Mouse (Mus musculus): ENCODE data around the gene Pigo.
"Not testable (repeated sequence)": the region's sequence is repeated elsewhere in the genome, so short reads cannot be mapped to it uniquely, and the experiment has no call there.

Pigo gene

DNA sequence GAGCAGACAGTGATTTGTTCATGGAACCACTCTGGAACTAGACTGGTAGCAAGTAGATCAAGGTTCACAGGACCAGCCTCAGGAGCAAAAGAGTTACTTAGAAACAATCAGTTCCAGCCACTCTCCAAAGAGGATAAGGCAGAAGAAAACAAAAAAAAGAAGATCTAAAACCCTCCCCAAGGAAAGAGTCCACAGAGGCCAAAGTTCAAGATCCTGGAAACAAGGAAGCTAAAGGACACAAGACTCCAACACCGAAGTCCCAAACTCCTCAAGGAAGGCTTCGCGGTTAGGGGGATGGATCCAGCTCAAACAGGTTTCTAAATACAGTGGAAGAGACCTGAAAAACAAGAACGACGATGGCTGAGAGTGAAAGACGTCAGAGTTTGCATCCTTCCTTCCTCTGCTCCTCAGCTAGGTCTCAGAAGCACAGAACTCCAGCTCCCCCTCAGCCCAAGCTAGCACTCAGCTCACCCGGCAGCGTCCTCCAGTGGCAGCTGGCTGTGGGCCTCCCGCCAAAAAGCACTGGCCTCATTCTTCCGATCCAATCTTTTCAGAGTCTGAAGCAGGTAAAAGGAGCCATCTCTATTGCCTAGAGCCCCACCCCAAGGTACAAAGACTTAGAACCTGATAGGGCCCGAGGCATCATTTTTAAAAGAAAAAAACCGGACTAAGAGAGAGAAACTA lies 22.7 kb downstream of the Pigo start:
- no peak for DNase-seq (ENCODE audit: low read depth in 2 of 2, low spot score in 2 of 2)

DNA sequence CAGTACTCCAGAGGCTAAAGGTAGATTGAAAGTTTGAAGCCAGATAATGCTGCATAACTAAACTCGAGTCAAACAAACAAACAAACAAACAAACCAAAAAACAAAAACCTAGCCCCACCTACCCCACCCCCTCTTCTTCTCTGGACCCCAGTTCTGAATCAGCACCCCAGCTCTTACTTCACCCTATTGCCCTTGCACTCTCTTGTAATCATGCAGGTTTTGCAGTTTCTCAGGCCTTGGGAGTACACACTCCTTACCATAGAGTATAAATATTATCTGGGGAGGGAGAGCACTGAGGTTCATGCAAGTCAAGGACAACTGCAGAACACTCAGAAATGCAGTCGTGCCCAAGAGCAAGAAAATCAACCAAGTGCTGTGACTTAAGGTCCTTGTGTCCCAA lies 24.3 kb downstream of the Pigo start:
- DNase-seq (ENCODE audit: low read depth in 2 of 2, low spot score in 2 of 2), result no peak

DNA sequence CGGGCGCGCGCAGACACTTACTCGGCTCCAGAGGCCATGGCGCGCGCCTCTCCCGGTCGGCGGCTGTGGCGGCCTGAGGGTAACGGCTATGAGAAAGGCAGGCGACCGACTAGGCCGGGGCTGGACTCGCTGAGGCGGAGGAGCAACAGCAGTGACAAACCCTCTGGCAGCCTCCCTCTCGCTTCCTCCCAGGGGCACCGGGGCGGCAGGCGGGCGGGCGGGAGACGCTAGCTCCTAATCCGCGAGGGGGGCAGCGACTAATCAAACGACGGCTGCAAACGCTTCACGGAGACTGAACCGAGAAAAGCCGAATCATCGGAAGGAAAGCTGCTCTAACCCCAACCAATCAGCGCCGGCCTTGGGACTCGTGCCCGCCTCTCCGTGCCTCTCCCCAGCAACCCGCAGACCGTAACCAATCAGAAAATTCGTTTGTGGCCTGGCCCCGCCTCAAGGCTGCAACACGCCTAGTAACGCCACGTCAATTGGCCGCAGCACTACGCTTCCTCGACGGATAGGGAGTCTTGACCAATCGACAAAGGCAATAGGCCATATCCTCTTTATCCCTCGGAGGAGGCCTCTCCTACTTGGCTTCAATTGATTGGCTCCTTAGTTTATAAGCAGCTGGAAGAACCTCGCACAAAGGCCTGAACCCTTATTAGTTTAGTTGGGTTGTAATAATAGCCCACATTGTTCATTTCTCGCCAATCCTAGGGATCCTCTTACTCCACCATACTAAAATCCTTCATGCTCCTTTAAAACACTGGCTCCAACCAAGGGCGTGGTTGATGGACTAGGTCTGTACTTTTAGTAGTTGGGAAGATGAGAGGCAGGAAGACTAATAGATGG lies 25.3 kb downstream of the Pigo start, which contains the start of gene Vcp:
TSS of gene Vcp (minus strand) at position 367 of the 846 bp plus-strand sequence.
- peak; percentile 97 to 98 for DNase-seq (ENCODE audit: low read depth in 2 of 2, low spot score in 2 of 2)

DNA sequence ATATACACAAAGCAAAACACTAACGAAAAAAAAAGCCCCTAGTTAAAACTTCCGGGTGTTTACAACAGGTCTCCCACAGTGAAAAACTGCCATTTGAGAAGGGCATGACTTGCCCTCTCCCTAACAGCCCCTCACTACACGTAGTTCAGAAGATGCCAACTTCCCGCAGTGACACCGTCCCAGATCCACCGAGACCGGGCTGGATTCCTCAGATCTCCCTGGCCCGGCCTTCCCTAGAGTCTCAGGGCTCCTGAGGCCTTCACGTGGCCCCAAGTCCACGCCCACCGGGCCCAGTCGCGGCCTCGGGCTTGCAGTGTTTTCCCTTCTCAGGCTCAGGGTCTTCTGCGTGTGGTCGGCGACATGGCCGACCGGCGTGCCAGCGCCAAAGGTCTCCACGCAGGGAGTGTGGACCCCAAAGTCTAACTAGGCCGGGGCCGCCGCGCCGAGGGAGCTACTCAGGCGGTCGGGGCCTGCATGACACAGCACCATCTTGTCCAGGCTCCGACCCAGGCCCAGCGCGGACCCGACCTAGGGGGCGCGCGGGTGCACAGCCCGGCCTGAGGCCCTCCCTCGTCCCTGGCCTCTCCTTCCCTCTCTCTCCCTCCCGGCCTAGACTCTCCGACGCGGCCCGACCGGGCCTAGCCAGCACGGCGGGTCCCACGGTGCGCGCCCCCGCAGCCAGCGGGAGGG lies 26.0 kb downstream of the Pigo start:
- peak; percentile 44 to 58 for DNase-seq (ENCODE audit: low read depth in 2 of 2, low spot score in 2 of 2)

DNA sequence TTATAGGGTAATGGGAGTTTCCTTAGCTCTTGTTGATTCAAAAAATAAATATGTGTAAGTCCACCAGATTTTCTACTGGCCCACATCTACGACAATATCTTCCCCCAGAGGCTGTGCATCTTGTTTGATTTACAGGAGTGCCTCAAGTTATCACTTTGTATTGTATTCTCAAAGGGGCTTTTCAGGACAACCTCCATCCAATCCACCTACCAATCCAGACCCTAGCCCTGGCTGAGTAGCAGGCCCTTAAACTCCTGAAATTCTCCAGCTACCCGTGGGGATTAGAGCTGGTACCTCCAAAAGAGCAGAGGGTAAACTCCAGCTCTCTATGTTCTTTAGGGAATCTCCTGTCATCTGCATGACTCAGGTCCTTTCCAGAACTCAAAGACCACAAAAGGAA lies 27.6 kb downstream of the Pigo start:
- DNase-seq (ENCODE audit: low read depth in 2 of 2, low spot score in 2 of 2), result no peak

DNA sequence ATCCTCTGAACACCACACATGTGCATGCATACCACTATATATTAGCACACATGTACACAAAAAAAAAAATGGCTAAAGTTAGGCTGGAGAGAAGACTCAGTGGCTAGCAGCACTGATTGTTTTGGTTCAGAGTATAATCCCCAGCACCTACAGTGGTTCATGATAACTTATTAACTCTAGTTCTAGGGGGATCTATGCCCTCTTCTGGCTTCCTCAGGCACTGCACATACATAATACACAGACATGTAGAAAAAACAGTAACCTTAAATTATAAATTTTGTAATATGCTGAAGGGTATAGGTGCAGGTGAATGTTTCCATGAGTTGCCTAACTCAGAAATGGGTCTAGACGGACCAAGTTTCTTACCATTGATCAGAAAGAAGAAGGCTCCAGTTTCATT lies 37.3 kb downstream of the Pigo start:
- no peak for DNase-seq (ENCODE audit: low read depth in 2 of 2, low spot score in 2 of 2)

DNA sequence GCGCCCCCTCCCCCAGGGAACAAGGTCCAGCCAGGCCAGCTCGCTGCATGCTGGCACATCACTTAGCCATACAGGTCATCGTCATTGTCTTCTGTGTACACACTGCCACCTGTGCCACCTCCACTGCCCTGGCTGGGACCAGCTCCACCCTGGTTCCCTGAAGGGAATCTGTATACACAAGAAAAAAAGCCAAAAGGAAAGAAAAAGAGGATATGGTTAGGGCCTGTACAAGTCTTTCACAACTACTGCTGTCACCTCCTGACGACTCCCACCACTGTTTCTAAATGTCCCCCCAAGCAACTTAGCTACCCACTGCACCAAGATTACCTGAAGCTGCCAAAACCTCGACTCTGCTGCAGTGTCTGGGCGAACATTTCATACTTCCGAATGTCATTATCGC lies 45.2 kb downstream of the Pigo start:
- DNase-seq (ENCODE audit: low read depth in 2 of 2, low spot score in 2 of 2), result not testable (repeated sequence)

DNA sequence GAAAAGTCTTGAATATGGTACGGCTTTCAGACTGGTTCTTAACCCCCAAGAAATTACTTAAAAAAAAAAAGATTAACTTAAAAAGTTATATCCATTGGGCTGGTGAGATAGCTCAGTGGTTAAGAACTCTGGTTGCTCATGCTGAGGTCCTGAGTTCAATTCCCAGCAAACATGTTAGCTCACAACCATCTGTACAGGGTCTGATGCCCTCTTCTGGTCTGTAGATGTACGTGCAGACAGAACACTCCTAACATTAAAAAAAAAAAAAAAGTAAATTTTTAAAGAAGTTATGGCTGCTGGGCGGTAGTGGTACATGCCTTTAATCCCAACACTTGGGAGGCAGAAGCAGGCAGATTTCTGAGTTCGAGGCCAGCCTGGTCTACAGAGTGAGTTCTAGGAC lies 47.6 kb downstream of the Pigo start:
- no peak for DNase-seq (ENCODE audit: low read depth in 2 of 2, low spot score in 2 of 2)

DNA sequence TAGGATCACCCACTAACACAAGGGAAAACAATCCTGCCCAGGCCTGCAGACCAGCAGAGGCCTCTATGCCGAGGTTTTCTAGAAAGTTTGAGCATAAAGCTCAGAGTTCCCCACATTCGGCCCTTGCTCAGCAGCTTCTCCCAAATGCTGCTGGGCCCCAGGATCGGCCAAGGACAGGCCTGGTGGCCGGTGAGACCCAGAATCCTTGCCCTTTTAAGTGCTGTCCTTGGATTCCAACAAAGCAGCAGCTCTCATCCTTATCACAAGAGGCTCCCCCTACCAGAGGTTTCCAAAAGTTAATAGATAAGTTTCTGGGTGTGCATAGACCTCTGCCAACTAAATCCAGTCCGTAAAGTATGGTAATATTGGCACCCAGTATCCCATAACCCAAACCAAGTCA lies 51.8 kb downstream of the Pigo start:
- DNase-seq (ENCODE audit: low read depth in 2 of 2, low spot score in 2 of 2), result no peak

DNA sequence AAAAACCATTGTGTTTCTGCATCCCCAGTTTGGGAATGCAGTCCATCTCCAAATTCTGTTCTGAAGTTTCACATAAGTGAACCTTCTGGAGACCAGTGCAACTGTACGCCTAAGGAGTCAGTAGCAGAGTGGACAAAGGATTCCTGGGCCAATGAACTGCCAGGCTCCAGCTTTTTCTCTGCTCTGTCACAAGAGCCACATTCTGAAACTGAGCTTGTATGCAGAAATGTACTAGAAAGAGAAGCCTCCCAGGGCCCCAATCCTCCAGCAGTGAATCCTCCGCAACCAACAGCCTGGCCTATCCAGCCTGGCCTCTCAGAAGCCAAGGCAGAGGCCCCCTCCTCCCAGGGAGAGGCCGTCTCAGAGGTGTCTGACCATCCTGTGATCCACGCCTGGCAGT lies 52.7 kb downstream of the Pigo start:
- DNase-seq (ENCODE audit: low read depth in 2 of 2, low spot score in 2 of 2), result no peak

DNA sequence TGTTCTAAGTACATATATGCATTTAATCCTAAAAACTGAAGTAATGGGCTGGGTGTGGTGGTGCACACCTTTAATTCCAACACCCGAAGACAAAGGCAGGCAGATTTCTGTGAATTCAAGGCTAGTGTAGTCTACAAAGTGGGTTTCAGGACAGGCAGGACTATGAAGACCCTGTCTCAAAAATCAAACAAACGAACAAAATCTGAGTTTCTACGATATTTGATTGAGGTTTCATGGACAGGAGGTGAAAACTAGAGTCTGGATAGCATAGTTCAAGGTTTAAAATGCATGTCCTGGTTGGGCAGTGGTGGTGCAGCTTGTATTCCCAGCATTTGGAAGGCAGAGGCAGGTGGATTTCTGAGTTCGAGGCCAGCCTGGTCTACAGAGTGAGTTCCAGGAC lies 56.3 kb downstream of the Pigo start, which contains the start of gene 1700022I11Rik:
TSS of gene 1700022I11Rik (plus strand) at position 301 of the 400 bp plus-strand sequence.
- DNase-seq (ENCODE audit: low read depth in 2 of 2, low spot score in 2 of 2), result no peak
